Mouse (Mus musculus): Measurements from ENCODE around the gene Hadha.
A peak's percentile ranks its signal among the peaks of the same experiment; 100 is the strongest.

Hadha gene

DNA sequence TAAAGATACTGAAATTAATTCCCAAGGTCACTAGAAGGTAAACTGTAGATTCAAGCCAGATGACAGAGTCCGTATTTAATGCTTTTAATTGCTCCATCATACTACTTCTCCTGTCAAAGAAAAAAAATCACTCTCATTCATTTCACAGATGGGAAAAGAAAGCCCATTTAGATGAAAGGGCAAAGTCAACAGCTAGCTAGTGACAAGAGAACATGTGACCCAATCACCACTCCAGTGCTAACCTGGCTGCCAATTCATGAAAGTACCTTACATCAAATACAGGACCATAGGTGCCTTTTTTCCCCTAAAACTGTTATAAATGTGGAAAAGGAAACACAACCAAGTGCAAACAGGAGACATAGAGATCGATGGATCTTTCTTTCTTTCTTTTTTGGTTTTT lies 1.7 kb downstream of the Hadha start:
- no peak for DNase-seq (ENCODE audit: low spot score)

- no peak for DNase-seq (ENCODE audit: low spot score)
Observed at GRCm38 (mm10) chr5:30152413-30152812, 2.5 kb downstream of the Hadha start.

GRCm38 (mm10) chr5:30152007-30152406 lies 3.0 kb downstream of the Hadha start:
- DNase-seq (ENCODE audit: low spot score), result no peak

DNA sequence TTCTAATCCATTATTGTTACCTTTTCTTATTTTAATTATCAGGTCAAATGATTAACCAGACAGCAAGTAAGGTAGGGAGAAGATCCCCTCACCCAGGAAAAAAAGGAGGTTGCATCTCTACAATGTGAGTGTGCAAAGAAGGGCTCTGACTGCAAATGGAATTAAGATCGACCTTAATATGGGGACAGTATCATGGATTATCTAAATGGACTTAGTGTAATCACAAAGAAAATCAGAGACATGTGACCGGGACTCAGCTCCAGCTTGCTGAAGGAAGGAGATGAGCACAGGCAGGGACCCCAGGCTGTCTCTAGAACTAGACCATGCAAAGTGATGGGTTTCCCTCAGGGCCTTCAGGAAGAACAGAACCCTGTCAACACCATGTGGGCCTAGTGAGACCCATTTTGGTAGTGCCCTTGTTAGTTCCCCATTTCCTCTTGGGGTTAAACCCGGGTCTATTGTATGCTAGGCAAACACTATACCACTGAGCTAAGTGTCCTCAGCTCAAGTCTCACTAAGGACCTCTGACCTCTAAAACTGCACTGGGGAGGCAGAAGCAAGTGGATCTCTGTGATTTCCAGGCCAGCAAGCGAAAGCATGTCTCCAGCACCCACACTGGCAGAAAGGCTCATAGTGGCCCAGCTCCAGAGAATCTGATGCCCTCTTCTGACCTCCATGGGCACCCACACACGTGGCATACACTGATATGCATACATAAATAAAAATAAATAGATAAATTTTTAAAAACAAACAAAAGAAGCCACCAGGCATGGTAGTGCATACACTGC lies 6.6 kb downstream of the Hadha start:
- no peak for DNase-seq (ENCODE audit: low spot score)

GRCm38 (mm10) chr5:30146526-30146925 lies 8.4 kb downstream of the Hadha start:
- DNase-seq (ENCODE audit: low spot score), result no peak

DNA sequence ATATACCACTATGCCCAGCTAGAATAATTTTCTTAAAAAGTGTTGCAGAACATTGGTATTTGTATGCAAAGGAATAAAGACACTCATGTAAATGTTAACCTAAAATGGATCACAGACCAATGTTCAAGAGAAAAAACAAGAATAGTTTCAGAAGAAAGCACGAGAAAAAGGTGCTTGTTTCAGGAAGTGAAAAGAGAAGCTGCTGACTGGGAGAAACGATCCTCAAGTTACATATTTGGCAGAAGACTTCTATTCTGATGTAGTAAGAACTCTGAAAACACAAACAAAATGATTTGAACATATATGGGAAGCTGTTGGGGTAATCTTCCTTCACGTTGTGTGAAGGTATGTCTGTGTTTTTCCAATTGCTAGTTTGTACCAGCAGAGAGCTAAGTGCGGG lies 16.8 kb downstream of the Hadha start:
- DNase-seq (ENCODE audit: low spot score), result no peak

DNA sequence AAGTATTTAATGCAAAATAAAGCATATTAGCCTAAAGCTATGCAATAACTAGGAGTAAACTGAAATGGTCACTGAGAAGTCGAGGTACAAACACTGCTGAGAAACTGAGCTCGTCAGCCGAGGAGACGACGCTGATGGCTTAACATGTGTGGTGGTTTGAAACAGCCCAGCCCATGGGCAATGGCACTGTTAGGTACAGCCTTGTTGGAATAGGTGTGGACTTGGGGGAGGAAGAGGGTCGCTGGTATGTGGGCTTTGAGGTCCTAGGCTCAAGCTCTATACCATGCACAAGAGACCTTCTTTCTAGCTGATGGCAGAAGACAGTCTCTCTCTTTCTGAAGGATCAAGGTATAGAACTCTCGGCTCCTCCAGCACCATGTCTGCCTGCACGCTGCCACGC lies 17.7 kb downstream of the Hadha start:
- DNase-seq (ENCODE audit: low spot score), result no peak

DNA sequence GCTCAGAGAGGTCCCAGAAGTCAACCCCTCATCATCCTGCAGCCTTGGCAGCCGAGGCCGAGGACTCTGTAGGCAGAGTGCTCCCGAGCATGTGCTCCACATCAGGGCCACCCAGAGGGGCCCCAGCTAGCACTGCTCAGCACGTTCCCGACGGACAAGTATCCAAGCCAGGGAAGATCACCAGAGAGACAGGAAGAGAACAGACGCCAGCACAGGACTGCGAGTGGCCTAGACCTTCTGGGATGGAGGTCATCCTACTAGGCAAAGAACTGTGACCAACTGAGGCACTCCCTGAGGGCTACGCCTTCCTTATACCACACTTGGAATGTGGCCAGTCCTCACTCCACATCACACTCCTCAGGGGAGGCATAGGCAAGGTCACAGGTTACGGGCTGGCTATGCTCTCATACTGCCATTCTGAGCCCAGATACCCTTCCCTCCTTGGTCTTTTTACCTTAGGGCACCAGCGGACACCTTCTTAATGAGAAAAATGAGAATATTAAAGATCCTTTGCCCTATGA lies 19.2 kb downstream of the Hadha start:
- no peak for DNase-seq (ENCODE audit: low spot score)

- no peak for DNase-seq (ENCODE audit: low spot score)
Observed at GRCm38 (mm10) chr5:30132173-30132572, 22.8 kb downstream of the Hadha start.

DNA sequence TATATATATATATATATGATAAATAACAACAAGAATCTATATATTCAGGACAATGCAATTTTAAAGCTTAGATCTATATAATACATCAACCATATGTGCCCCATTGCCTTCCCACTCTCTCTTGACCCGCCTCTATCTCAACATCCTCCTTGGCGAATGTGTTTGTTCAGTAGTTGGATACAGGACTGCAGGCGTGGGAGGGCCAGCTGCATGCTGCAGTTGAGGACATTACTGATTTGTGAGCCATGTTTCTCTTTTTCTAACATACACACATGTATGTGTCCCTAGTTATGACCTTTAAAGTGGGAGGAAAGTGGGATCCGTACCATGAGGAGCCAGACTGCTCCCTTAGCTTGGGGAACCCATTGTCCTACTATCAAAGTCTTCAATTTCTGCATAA lies 23.7 kb downstream of the Hadha start:
- DNase-seq (ENCODE audit: low spot score), result no peak

DNA sequence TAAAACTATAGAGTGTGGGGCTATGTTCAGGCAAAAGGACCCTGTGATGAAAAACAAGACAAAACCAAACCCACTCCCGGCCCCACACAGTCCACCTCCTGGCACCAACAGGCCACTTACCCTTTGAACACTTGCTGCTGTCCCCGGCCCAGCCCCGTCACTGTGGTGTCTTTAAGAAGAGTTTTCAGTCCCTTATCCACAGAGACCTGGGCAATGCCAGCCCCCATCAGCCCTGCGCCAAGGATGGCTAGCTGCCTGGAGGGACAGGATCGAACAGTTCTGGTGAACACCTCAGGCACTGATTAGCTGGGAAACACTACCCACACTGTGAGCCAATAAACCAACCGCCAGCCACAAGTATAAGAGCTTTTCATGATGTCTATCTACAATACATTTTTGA lies 26.3 kb downstream of the Hadha start:
- DNase-seq (ENCODE audit: low spot score), result no peak

DNA sequence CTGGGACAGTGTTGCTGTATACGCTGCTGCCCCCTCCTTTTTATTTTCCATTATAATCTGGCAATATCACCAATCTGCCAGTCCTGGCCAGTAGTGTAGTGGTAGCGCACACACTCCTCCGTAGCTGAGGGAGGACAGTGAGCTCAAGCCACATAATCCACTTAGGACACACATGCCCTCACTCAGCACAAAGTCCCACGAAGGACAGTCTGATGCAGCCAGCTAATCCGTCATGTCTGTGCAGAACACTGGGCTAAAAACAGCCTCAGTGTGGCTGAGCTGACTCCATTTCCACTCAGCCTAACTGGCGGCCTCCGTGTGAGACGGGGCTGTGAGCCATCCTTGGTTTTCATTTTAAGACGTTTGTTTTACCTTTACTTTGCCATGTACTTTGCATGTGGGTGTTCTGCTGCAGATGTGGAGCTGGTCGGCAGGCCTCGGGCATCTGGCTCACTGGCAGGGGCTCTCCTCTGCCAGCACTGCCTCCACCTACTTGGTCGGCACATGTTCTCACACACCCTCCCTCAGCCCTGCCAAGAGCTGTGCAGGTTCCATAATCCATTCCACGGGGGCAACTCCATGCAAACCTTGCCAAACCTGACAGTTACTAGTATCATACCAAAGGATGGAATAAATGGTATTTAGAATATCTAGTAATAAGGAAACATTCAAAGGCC lies 26.9 kb downstream of the Hadha start:
- DNase-seq (ENCODE audit: low spot score), result no peak

DNA sequence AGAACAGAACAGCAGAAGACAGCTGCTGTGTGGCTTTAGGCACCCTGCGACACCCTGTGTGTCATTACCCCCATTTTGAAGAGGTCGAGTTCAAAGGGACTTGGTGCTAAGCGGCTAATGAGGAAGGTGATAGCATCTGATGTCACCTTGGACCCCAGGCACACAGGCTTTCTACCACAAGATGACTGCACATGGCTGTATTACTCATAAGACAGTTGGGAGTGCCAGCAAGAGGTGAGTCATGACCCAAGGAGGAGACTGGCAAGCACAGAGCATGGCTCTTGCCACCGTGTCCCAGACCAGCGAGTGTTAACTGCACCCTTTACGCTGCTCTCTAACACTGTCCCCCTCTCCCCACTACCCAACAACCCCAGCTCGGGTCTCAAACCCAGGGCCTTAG lies 28.2 kb downstream of the Hadha start:
- DNase-seq (ENCODE audit: low spot score), result no peak

DNA sequence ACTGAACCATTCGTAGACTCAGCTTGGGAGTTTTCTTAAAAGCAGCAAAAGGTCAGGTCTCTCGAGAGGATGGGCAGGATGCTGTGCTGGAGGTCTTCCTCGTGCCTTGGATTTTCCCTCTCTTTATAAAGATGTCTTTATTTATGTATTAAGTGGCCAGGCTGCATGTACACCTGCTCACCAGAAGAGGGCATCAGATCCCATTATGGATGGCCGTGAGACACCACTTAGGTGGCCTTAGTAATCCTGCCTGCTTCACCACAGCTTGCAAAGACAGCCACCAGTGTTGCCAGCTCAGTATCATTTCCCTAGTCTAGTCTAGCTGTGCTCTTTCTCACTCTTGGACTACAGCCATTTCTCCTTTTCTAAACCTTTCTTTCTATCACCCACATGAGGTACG lies 29.4 kb downstream of the Hadha start:
- no peak for DNase-seq (ENCODE audit: low spot score)

GRCm38 (mm10) chr5:30122481-30122880 lies 32.5 kb downstream of the Hadha start:
- no peak for DNase-seq (ENCODE audit: low spot score)

DNA sequence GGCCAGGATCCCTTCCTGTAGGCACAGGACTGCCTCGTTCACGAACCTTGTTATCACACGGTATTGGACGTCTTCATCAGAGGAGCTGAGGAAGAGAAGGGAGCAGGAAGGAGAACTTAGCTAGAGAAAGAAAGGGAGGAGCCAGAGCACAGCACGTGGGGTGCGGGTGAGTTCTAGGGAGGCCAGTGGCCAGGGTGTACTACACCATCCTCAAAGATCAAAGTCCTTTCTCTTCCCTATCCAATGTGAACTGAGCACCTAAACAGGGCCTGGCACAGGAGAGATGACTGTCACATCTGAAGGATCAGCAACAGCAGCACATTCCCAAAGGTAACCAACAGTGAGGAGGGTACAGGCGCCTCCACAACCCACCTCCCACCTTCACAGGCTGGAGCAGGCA lies 34.9 kb downstream of the Hadha start:
- DNase-seq (ENCODE audit: low spot score), result no peak

- no peak for DNase-seq (ENCODE audit: low spot score)
Observed at GRCm38 (mm10) chr5:30119163-30119562, 35.8 kb downstream of the Hadha start.

GRCm38 (mm10) chr5:30118018-30118417 lies 36.9 kb downstream of the Hadha start:
- DNase-seq (ENCODE audit: low spot score), result no peak

- no peak for DNase-seq (ENCODE audit: low spot score)
Observed at GRCm38 (mm10) chr5:30115718-30116117, 39.2 kb downstream of the Hadha start.

GRCm38 (mm10) chr5:30114761-30115140 lies 40.2 kb downstream of the Hadha start:
- DNase-seq (ENCODE audit: low spot score), result no peak

- peak; percentile 18 for DNase-seq (ENCODE audit: low spot score)
Observed at GRCm38 (mm10) chr5:30113881-30114760, 40.8 kb downstream of the Hadha start.

DNA sequence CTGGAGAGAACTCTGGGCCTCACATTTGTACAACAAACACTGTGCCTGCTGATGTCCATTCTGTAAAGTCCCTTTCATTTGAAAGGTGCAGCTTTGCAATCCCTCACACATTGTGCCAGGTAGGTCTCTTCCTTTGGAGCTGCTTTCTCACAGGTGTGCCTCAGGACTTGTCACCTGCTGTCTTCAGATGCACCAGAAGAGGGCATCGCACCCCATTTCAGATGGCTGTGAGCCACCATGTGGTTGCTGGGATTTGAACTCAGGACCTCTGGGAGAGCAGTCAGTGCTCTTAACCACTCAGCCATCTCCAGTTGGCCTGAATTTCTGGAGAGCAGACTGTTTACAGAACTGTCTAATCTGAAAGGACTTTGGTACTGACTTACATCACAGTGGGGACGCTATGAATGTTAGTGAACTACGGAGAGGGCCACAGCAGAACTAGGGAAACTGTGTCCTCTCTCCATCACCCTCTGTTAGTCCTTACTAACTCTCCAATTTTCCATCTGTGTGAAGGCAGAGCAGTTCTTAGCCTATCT lies 42.4 kb downstream of the Hadha start:
- DNase-seq (ENCODE audit: low spot score), result no peak

Data from layer of hippocampus, adult 9-10 months (tissue).